Mouse (Mus musculus) limb, embryonic 11.5 days (tissue): ENCODE data around the gene Flt3l. TPM values are rescaled to one million over a fixed set of nuclear protein-coding genes. Genes with fewer than 3 reads are reported as not detected.

ENCODE experiments used
- ATAC-seq: fragments of 200-750 bp; cut with Nextera tagmentation; 2 replicates; pipeline ENCODE4 v1.8.0; 2017; ENCODE audit warnings: low read depth; ENCODE audit not compliant: insufficient number of reproducible peaks, low FRiP score, low TSS enrichment
- DNase-seq: peaks from one replicate; pipeline ENCODE4 v3.0.0-alpha.2; 2015; ENCODE audit warnings: low spot score
- H3K27ac ChIP-seq: fragments of 300-500 bp; sonication (generic); replicated peaks from 2 replicates; pipeline ENCODE4 v1.5.1; 2014; ENCODE audit warnings: low read depth, mild to moderate bottlenecking, low read length
- H3K27me3 ChIP-seq: fragments of 300-500 bp; sonication (generic); 2 replicates; pipeline ENCODE4 v1.6.1; 2014; ENCODE audit warnings: mild to moderate bottlenecking, low read length, mixed read lengths; ENCODE audit not compliant: control insufficient read depth, insufficient read depth
- H3K36me3 ChIP-seq: fragments of 300-500 bp; sonication (generic); 2 replicates; pipeline ENCODE4 v1.6.1; 2014; ENCODE audit warnings: mild to moderate bottlenecking, low read length, moderate library complexity, mixed read lengths; ENCODE audit not compliant: control insufficient read depth, insufficient read depth
- H3K4me1 ChIP-seq: fragments of 300-500 bp; sonication (generic); 2 replicates; pipeline ENCODE4 v1.6.1; 2014; ENCODE audit warnings: low read length, mixed read lengths; ENCODE audit not compliant: control insufficient read depth, insufficient read depth
- H3K4me2 ChIP-seq: fragments of 300-500 bp; sonication (generic); 2 replicates; pipeline ENCODE4 v1.6.1; 2014; ENCODE audit warnings: low read depth, mild to moderate bottlenecking, moderate library complexity; ENCODE audit not compliant: severe bottlenecking
- H3K4me3 ChIP-seq: fragments of 300-500 bp; sonication (generic); 2 replicates; pipeline ENCODE4 v1.5.1; 2014; ENCODE audit warnings: low read depth, low read length
- H3K9ac ChIP-seq: fragments of 300-500 bp; sonication (generic); 2 replicates; pipeline ENCODE4 v1.6.1; 2014; ENCODE audit warnings: mild to moderate bottlenecking, low read length
- H3K9me3 ChIP-seq: fragments of 300-500 bp; sonication (generic); 2 replicates; pipeline ENCODE4 v1.6.1; 2016; ENCODE audit warnings: low read length; ENCODE audit not compliant: control insufficient read depth
- WGBS: fragments of 180-500 bp; shearing (Covaris S2); extraction: QIAGEN DNeasy Blood & Tissue Kit; methylation state at CpG from one replicate; pipeline ENCODE4 v1.1.7; 2014; 5-methylcytosine and 5-hydroxymethylcytosine counted together
- polyA plus RNA-seq: library from polyadenylated mRNA; unstranded; fragments of >200 nt; fragmentation: Nextera tagmentation; extraction: Ambion mirVana; gene quantifications from 2 replicates; pipeline ENCODE4 v1.2.1, GENCODE M21; 2014

The Flt3l gene
- polyA plus RNA-seq, 1 experiment from 2014 or later, result 0.44 TPM

DNA sequence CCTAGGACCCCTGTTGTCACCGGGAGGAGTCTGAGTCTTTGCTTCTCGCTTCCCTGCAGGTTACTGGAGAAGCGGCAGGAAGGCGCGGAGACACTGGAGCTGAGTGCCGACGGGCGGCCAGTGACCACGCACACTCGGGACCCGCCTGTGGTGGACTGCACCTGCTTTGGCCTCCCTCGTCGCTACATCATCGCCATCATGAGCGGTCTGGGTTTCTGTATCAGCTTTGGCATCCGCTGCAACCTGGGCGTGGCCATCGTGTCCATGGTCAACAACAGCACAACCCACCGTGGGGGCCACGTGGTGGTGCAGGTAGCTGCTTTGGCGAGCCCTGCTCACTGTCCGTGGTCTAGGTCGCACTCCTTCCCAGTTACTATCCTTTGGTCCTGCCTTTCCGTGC, 32.4 kb upstream of the Flt3l start:
- Histone ChIP-seq H3K27me3 (peaks cover 70% of the 10 kb centered on the region), H3K9me3 (peaks cover 14% of the 10 kb centered on the region), H3K4me3 (no peak overlapping the region), H3K9ac (no peak overlapping the region), H3K4me1 (no peaks in the 10 kb centered on the region), H3K4me2 (no peak overlapping the region), H3K27ac (no peak overlapping the region), H3K36me3 (no peaks in the 10 kb centered on the region)
- 6% methylated on average over 24 of the region's 24 CpGs for WGBS
- no peak for ATAC-seq
- no peak for DNase-seq

DNA sequence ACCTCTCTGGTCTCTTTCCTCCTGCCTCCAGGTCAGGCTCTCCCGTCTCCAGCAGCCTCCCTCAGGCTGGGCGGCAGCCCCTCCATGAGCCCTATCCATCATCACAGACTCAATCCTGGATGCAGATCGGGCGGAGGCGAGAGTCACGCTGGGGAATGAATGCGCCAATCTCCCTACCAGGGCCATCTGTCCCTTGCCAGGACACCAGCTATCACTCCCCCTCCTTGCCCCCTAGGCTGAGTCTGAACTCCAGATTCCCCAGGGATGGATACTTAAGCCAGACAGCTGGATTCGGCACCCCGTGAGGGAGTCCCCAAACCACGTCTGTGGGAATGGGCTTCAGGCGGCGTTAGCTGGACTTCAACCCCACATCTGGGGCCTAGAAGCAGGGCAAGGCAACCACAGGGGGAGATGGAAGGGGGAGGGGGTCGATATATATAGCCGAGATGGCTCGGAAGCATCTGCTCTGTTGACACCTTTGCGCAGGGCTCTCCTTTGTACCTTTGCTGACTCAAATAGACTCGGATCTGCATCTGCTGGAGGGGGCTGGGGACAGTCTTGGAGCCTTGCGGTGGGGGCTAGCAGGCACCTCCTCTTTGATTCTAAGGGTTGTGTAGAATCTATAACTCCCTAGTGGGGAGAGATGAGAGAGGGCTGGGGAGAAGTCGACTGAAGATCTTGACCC, 31.7 kb upstream of the Flt3l start:
- Histone ChIP-seq H3K27ac (no peak overlapping the region), H3K4me1 (no peaks in the 10 kb centered on the region), H3K4me3 (no peak overlapping the region), H3K27me3 (peaks cover 76% of the 10 kb centered on the region), H3K9ac (no peak overlapping the region), H3K4me2 (no peak overlapping the region), H3K36me3 (no peaks in the 10 kb centered on the region), H3K9me3 (peaks cover 14% of the 10 kb centered on the region)
- no peak for DNase-seq
- WGBS, result 2% methylated on average over 19 of the region's 19 CpGs
- no peak for ATAC-seq

GRCm38 (mm10) chr7:45166950-45167401, 30.7 kb upstream of the Flt3l start:
- Histone ChIP-seq H3K4me2 (no peak overlapping the region), H3K36me3 (no peaks in the 10 kb centered on the region), H3K9ac (no peak overlapping the region), H3K27ac (no peak overlapping the region), H3K4me3 (no peak overlapping the region), H3K9me3 (peaks cover 14% of the 10 kb centered on the region), H3K27me3 (peaks cover 79% of the 10 kb centered on the region), H3K4me1 (0 out of 2 replicates have a peak, but pooled peaks cover 3% of the 10 kb centered on the region)
- ATAC-seq (no peak), DNase-seq (no peak)
- 15% methylated on average over 9 of the region's 10 CpGs for WGBS

DNA sequence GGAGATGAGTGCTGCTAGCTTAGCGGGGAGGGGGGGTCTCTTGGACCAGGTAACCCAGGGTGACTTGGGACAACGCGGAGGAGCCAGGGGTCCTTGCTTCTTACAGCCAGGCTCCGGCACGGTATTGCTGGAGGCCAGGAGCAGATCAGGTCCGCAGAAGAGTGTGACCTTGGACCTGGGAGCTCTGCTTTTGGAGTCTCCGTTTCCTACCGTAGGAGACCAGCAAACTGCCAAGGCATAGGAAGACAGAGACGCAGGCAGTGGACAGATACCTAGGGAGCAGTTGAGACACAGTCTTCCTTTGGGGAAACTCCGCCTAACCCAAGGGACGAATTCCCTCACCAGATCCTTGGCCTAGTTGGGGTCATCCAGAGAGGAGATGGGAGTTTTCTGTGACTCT, 29.5 kb upstream of the Flt3l start:
- no peak for ATAC-seq
- 0 out of 2 replicates have a peak, but pooled peaks cover 3% of the 10 kb centered on the region for H3K36me3 ChIP-seq
- H3K9me3 ChIP-seq, result peaks cover 14% of the 10 kb centered on the region
- no peak overlapping the region for H3K9ac ChIP-seq
- 51% methylated on average over 11 of the region's 11 CpGs for WGBS
- H3K4me3 ChIP-seq, result no peak overlapping the region
- 0 out of 2 replicates have a peak, but pooled peaks cover 3% of the 10 kb centered on the region for H3K4me1 ChIP-seq
- peaks cover 71% of the 10 kb centered on the region for H3K27me3 ChIP-seq
- H3K27ac ChIP-seq, result no peak overlapping the region
- no peak overlapping the region for H3K4me2 ChIP-seq
- no peak for DNase-seq

GRCm38 (mm10) chr7:45164833-45165232, 28.6 kb upstream of the Flt3l start:
- DNase-seq (no peak), ATAC-seq (no peak)
- H3K9me3 ChIP-seq, result peaks cover 9% of the 10 kb centered on the region
- H3K27me3 ChIP-seq, result peaks cover 71% of the 10 kb centered on the region
- H3K9ac ChIP-seq, result no peak overlapping the region
- no peak overlapping the region for H3K4me2 ChIP-seq
- no peak overlapping the region for H3K4me3 ChIP-seq
- H3K27ac ChIP-seq, result no peak overlapping the region
- H3K4me1 ChIP-seq, result 0 out of 2 replicates have a peak, but pooled peaks cover 3% of the 10 kb centered on the region
- 0 out of 2 replicates have a peak, but pooled peaks cover 3% of the 10 kb centered on the region for H3K36me3 ChIP-seq
- 67% methylated on average over 5 of the region's 5 CpGs for WGBS

DNA sequence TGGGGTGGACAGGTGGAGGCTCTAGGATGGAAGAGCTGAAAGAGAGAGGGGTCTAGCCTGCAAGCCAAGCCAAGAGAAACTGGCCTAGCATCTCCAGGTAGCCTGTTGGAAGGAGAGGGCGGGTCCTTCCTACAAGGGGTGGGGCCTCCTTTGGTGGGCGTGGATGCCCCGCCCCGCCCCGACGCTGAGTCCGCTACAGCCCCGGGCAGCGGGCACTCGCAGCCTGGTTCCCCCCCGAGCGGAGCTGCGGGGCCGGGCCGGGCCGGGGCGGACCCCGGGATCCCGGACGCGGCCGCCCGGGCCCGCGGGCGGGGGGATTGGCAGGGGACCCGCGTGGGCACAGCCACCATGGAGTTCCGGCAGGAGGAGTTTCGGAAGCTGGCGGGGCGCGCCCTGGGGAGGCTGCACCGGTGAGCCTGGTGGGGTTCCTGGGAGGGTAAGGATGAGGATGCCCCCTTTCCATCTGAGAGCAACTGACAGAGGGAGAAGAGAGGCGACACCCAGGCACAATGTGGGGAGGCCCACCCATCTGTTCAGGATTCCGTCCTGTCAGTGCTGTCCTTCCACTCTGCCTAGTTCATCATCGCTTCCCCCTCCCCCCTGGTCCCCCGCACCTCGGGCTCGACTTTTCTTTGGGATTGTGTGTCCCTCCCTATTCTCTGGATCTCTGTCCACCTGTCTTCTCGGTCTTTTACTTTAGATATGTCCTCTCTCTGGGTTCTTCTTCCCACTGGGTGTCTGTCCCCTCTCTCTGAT, 27.7 kb upstream of the Flt3l start, which contains the start of gene Slc17a7:
Gene Slc17a7 (plus strand): TSS at position 215 of the 756 bp plus-strand sequence.
- DNase-seq (peak; percentile 54), ATAC-seq (no peak)
- Histone ChIP-seq H3K36me3 (0 out of 2 replicates have a peak, but pooled peaks cover 3% of the 10 kb centered on the region), H3K9me3 (no peaks in the 10 kb centered on the region; the same call in 1 of the 2 replicates), H3K27ac (no peak within 1 kb of the TSS), H3K9ac (0 out of 2 replicates have a peak within 1 kb of the TSS, but pooled peaks have one; percentile 2), H3K4me1 (0 out of 2 replicates have a peak, but pooled peaks cover 3% of the 10 kb centered on the region), H3K4me3 (peak within 1 kb of the TSS; percentile 30), H3K4me2 (peak within 1 kb of the TSS; percentile 70), H3K27me3 (peaks cover 63% of the 10 kb centered on the region)
- WGBS, result 4% methylated on average over 19 of the region's 41 CpGs

- H3K9me3 ChIP-seq, result no peaks in the 10 kb centered on the region; the same call in 1 of the 2 replicates
- H3K4me3 ChIP-seq, result no peak overlapping the region
- WGBS, result 70% methylated on average over 9 of the region's 9 CpGs
- no peak for ATAC-seq
- H3K27me3 ChIP-seq, result peaks cover 55% of the 10 kb centered on the region
- H3K4me1 ChIP-seq, result 0 out of 2 replicates have a peak, but pooled peaks cover 3% of the 10 kb centered on the region
- H3K27ac ChIP-seq, result no peak overlapping the region
- no peak overlapping the region for H3K9ac ChIP-seq
- no peak overlapping the region for H3K4me2 ChIP-seq
- DNase-seq, result no peak
- H3K36me3 ChIP-seq, result 0 out of 2 replicates have a peak, but pooled peaks cover 3% of the 10 kb centered on the region
These were observed 26.9 kb upstream of the Flt3l start for GRCm38 (mm10) chr7:45162996-45163615.

- Histone ChIP-seq H3K9ac (no peak overlapping the region), H3K9me3 (no peaks in the 10 kb centered on the region; the same call in 1 of the 2 replicates), H3K4me2 (peak overlapping the region; percentile 62), H3K36me3 (peaks cover 5% of the 10 kb centered on the region; the same call in 1 of the 2 replicates), H3K27ac (no peak overlapping the region), H3K27me3 (peaks cover 49% of the 10 kb centered on the region), H3K4me3 (peak overlapping the region; percentile 25), H3K4me1 (0 out of 2 replicates have a peak, but pooled peaks cover 3% of the 10 kb centered on the region)
- ATAC-seq (no peak; the same call in 1 of the 2 replicates), DNase-seq (no peak)
- 25% methylated on average over 6 of the region's 6 CpGs for WGBS
These were observed 26.3 kb upstream of the Flt3l start for GRCm38 (mm10) chr7:45162551-45162950.
